Mouse (Mus musculus): ENCODE data around the gene Amn1. TPM values are rescaled to one million over a fixed set of nuclear protein-coding genes. Genes with fewer than 3 reads are reported as not detected.

The Amn1 gene
- polyA plus RNA-seq, 1 experiment: 2.6 TPM

- H3K4me3 ChIP-seq (replicated peaks; ENCODE audit: control insufficient read depth, low read depth, low read length): no peak overlapping the region
- H3K4me1 ChIP-seq (ENCODE audit: control insufficient read depth, insufficient read depth, low read length): no peaks in the 10 kb centered on the region
- no peak for TF ChIP-seq CTCF (IDR thresholded peaks at IDR 0.05; ENCODE audit: control insufficient read depth, insufficient read depth, low read length)
- no peak for TF ChIP-seq POLR2A (IDR thresholded peaks at IDR 0.05; ENCODE audit: borderline replicate concordance, control insufficient read depth, low read depth, low read length)
- 76% methylated on average over 7 of the region's 7 CpGs for WGBS
- no peak overlapping the region for H3K27ac ChIP-seq (ENCODE audit: control insufficient read depth, insufficient read depth, low read depth, low read length, poor library complexity)
Observed at GRCm38 (mm10) chr6:149148436-149149229, 39.9 kb downstream of the Amn1 start.

GRCm38 (mm10) chr6:149145143-149145542 lies 43.4 kb downstream of the Amn1 start:
- H3K4me1 ChIP-seq (ENCODE audit: control insufficient read depth, insufficient read depth, low read length): no peaks in the 10 kb centered on the region
- no peak overlapping the region for H3K27ac ChIP-seq (ENCODE audit: control insufficient read depth, insufficient read depth, low read depth, low read length, poor library complexity)
- 88% methylated on average over 1 of the region's 1 CpGs for WGBS
- H3K4me3 ChIP-seq (replicated peaks; ENCODE audit: control insufficient read depth, low read depth, low read length): no peak overlapping the region
- no peak for TF ChIP-seq POLR2A (IDR thresholded peaks at IDR 0.05; ENCODE audit: borderline replicate concordance, control insufficient read depth, low read depth, low read length)
- no peak for TF ChIP-seq CTCF (IDR thresholded peaks at IDR 0.05; ENCODE audit: control insufficient read depth, insufficient read depth, low read length)

GRCm38 (mm10) chr6:149141393-149142173 lies 46.9 kb downstream of the Amn1 start:
- 1% methylated on average over 36 of the region's 36 CpGs for WGBS
- Histone ChIP-seq H3K27ac (ENCODE audit: control insufficient read depth, insufficient read depth, low read depth, low read length, poor library complexity) (no peak overlapping the region; the same call in 1 of the 2 replicates), H3K4me3 (replicated peaks; ENCODE audit: control insufficient read depth, low read depth, low read length) (peak overlapping the region; percentile 74), H3K4me1 (ENCODE audit: control insufficient read depth, insufficient read depth, low read length) (no peaks in the 10 kb centered on the region)
- TF ChIP-seq POLR2A (IDR thresholded peaks at IDR 0.05; ENCODE audit: borderline replicate concordance, control insufficient read depth, low read depth, low read length) (peak; percentile 40; the same call in 1 of the 2 replicates), CTCF (IDR thresholded peaks at IDR 0.05; ENCODE audit: control insufficient read depth, insufficient read depth, low read length) (no peak)

DNA sequence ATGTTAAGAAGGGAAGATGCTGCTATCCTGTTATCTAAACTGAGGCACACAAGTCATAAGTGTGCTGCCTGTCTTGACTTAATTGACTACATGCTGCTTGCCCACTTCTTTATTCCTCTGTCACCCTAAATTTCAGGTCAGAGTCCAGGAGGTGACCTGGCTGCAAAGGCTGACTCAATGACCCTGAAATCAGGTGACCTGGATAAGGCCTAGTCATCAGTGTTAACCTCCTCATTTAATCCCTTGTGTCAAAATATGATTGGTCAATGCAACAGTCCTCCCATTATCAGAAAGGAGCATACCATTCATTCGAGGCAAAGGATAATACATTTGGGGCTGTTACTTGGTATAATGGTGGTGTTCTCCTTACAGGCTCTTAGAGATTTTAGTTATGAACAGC lies 49.0 kb downstream of the Amn1 start, which contains the start of gene Etfbkmt:
TSS of gene Etfbkmt (plus strand) at position 379 of the 400 bp plus-strand sequence.
- no peak within 1 kb of the TSS for H3K4me3 ChIP-seq (replicated peaks; ENCODE audit: control insufficient read depth, low read depth, low read length)
- no peak within 1 kb of the TSS for H3K27ac ChIP-seq (ENCODE audit: control insufficient read depth, insufficient read depth, low read depth, low read length, poor library complexity)
- 76% methylated on average over 1 of the region's 1 CpGs for WGBS
- H3K4me1 ChIP-seq (ENCODE audit: control insufficient read depth, insufficient read depth, low read length): no peaks in the 10 kb centered on the region
- TF ChIP-seq POLR2A (IDR thresholded peaks at IDR 0.05; ENCODE audit: borderline replicate concordance, control insufficient read depth, low read depth, low read length) (no peak), CTCF (IDR thresholded peaks at IDR 0.05; ENCODE audit: control insufficient read depth, insufficient read depth, low read length) (no peak)

- WGBS: 75% methylated on average over 3 of the region's 3 CpGs
- no peak overlapping the region for H3K4me3 ChIP-seq (replicated peaks; ENCODE audit: control insufficient read depth, low read depth, low read length)
- no peaks in the 10 kb centered on the region for H3K4me1 ChIP-seq (ENCODE audit: control insufficient read depth, insufficient read depth, low read length)
- TF ChIP-seq CTCF (IDR thresholded peaks at IDR 0.05; ENCODE audit: control insufficient read depth, insufficient read depth, low read length) (no peak), POLR2A (IDR thresholded peaks at IDR 0.05; ENCODE audit: borderline replicate concordance, control insufficient read depth, low read depth, low read length) (no peak)
- H3K27ac ChIP-seq (ENCODE audit: control insufficient read depth, insufficient read depth, low read depth, low read length, poor library complexity): no peak overlapping the region
Observed at GRCm38 (mm10) chr6:149139011-149139410, 49.5 kb downstream of the Amn1 start.

- H3K4me1 ChIP-seq (ENCODE audit: control insufficient read depth, insufficient read depth, low read length): no peaks in the 10 kb centered on the region
- WGBS: 76% methylated on average over 2 of the region's 2 CpGs
Observed at GRCm38 (mm10) chr6:149137936-149138335, 50.6 kb downstream of the Amn1 start.

DNA sequence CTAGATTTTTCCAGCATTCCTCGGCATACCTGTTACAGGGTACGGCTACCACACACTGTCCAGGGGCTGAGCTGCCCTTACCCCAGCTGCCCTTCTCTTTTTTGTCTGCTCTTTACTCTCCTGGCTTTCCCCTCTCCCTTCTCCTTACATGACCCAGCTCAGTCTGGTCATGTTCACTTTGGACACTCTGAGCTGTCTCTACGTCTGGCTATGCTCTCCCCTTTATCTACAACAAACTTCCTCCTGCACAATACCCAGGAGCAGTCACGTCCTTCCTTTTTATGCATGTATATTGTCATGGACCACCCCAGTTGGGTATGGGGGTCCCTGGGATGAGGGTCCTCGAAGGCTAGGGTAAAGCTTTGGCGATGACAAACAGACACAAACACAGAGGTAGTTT lies 52.9 kb downstream of the Amn1 start:
- Histone ChIP-seq H3K27ac (ENCODE audit: control insufficient read depth, insufficient read depth, low read depth, low read length, poor library complexity) (no peak overlapping the region), H3K4me1 (ENCODE audit: control insufficient read depth, insufficient read depth, low read length) (no peaks in the 10 kb centered on the region), H3K4me3 (replicated peaks; ENCODE audit: control insufficient read depth, low read depth, low read length) (no peak overlapping the region)
- TF ChIP-seq CTCF (IDR thresholded peaks at IDR 0.05; ENCODE audit: control insufficient read depth, insufficient read depth, low read length) (no peak), POLR2A (IDR thresholded peaks at IDR 0.05; ENCODE audit: borderline replicate concordance, control insufficient read depth, low read depth, low read length) (no peak)
- 65% methylated on average over 6 of the region's 6 CpGs for WGBS

More at GRCm38 (mm10) chr6:149137936-149138335, 50.6 kb downstream of the Amn1 start:
- Histone ChIP-seq H3K4me3 (replicated peaks; ENCODE audit: control insufficient read depth, low read depth, low read length) (no peak overlapping the region), H3K27ac (ENCODE audit: control insufficient read depth, insufficient read depth, low read depth, low read length, poor library complexity) (no peak overlapping the region)
- TF ChIP-seq CTCF (IDR thresholded peaks at IDR 0.05; ENCODE audit: control insufficient read depth, insufficient read depth, low read length) (no peak), POLR2A (IDR thresholded peaks at IDR 0.05; ENCODE audit: borderline replicate concordance, control insufficient read depth, low read depth, low read length) (no peak)
